Mouse (Mus musculus): ENCODE data around the gene Obscn.

Obscn gene

GRCm38 (mm10) chr11:58982471-58983097, 153.6 kb downstream of the Obscn start:
- DNase-seq (ENCODE audit: low spot score) = no peak

DNA sequence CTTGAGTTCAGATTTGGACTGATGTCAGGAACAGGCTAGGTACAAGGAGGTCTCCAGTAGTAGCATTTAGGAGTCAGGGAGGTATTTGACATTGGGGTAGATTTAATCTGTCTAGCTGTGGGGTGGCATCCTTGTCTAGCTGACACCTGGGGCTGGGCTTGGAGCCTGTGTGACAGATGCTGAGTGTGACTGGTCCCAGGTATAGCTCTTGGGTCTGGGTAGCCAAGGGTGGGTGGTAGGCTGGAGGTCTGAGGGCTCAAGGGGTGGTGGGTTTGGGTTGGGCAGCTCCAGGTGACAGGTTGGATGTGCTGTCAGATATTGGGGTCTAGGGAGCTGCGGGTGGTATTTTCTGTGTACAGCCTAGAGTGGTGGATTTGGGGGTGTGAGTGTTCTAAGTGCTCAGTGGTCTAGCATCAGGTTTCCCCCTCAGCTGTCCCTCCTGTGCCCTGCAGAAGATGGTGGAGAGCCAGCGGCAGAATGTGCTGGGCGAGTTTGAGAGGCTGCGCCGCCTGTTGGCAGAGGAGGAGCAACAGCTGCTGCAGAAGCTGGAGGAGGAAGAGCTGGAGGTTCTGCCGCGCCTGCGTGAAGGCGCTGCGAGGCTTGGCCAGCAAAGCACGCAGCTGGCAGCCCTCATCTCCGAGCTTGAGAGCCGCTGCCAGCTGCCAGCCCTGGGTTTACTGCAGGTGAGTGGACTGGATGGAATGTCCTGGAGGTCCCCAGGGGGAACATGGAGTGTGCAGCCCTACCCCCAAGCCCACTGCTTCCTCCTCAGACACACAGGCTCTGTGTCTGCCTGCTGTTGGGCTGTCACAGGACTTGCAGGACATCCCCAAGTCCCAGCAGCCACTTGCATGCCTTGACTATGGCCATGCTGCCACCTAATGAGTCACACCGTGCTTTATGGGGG, 154.4 kb downstream of the Obscn start:
- DNase-seq (ENCODE audit: low spot score) = peak; percentile 78

DNA sequence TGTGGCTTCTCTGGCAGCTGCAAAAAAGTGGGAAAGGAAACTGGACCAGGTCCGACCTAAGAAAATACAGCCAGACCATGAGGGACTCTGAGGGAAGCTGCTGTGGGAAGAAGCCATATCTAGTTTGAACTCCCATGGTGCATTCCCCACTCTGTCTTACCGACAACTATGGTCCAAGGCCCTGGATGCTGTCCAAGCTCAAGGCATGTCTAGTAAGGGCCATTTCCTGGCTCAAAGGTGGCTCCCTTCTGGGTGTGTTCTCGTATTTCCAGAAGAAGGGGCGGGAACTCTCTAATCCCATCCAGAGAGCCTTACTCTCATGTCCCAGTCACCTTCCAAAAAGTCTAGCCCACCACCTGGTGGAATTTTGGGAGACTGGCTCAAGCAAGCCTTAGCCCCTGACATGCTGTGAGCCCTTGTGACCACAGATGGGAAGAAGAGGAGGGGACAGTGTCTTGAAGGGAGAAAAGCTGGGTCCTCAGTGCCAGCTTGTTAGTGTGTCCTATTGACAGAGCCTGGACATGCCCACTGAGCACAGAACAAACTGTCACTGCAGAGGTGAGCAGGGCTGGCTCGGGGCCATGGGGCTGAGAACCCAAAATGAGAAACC, 155.7 kb downstream of the Obscn start:
- no peak for DNase-seq (ENCODE audit: low spot score)

- DNase-seq (ENCODE audit: low spot score) = no peak
Measured at GRCm38 (mm10) chr11:58979661-58980060, 156.5 kb downstream of the Obscn start.

DNA sequence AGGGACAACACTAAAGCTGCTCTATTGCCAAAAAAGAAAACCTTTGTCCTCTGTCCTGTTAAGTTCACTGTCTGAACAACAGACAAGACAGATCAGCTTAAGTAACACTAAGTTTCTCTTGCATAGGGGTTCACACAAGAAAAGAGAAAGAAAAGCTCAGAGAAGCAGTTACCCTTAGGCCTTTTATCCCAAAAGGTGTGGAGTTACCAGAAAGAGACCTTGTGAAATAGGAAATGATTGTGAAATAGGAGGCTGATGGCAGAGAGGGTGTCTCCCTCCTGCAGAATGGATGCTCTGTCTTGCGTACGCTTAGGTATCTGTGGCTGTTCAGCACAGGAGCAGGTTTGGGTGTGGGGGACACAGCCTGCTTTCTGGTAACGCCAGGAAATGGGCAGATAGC, 157.0 kb downstream of the Obscn start:
- DNase-seq (ENCODE audit: low spot score) = no peak

DNA sequence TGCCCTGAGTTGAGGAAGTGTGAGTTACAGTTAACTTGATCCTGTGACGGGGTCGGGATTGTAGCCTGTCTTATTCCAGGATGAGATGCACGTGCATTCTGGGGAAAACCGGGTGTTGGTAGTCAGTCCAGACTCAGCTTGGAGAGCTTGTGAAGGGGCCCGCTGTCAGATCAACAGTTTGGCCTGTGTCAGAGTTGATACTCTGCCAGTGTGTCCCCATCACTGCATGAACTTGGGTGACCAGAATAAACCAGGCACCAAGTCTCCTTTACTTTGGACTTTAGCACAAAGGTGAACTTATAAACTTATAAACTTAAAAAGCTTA, 157.5 kb downstream of the Obscn start:
- no peak for DNase-seq (ENCODE audit: low spot score)

GRCm38 (mm10) chr11:58978027-58978705, 158.0 kb downstream of the Obscn start, which contains the start of gene Trim11:
Gene Trim11, plus strand, starts transcription at chr11:58978093.
- DNase-seq (ENCODE audit: low spot score) = peak; percentile 80

DNA sequence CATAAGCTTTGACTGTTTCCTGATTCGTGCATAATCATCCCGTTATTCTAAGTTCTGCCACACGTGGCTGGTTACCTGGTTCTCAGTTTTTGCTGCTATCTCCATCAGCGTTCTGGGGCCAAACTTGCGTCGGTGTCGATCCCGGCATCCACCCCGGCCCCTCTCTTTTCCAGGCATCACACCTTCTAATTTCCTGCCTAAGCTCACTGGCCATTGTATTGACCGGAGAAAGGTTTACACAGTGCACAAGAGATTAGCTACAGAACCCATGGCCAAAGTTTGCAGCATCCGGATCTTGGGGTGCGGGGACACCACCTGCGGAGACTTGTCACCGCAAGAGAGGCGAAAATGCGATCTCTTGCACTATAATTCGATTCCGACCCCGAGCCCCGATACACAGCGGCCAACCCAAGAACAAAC, 158.6 kb downstream of the Obscn start:
- no peak for DNase-seq (ENCODE audit: low spot score)

DNA sequence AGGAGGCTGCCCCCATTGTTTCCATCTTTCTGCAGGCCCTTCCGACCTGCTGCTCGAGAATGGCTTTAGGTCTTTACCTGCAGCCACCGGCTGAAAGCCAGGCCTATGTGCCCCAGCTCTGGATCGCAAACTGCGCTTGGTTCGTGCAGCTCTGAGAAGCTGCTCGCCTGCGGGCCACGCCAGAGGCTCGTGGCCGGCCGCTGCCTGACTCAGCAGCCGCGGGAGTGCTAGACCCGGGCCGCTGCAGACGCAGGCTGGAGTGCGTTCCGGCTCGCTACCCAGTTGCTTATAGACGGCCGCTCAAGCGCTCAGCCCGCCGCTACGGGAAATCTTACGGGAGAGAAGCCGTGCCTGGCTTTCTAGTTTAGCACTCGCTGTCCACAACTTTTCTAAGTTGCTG, 159.1 kb downstream of the Obscn start:
- no peak for DNase-seq (ENCODE audit: low spot score)

DNA sequence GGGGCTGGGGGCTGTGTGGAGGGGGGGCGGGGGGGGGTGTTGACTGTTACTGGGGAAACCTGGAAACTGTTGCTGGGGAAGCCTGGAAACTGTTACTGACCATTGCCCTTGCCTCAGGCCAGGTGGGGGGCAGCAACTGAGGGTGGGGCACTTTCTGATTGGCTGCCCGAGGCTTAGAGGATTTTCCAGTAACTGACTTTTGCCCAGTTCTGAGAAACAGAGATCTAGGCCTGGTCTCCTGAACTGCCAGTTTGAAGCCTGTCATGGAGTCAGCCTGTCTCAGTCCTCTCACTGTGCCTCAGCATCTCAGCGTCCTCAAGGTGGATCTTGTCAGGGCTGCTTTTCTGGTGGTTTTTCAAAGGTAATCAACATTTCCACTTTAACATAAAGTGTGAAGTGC, 161.8 kb downstream of the Obscn start:
- DNase-seq (ENCODE audit: low spot score) = no peak

- no peak for DNase-seq (ENCODE audit: low spot score)
Measured at GRCm38 (mm10) chr11:58971796-58972195, 164.4 kb downstream of the Obscn start.

GRCm38 (mm10) chr11:58970831-58971530, 165.2 kb downstream of the Obscn start:
- no peak for DNase-seq (ENCODE audit: low spot score)

DNA sequence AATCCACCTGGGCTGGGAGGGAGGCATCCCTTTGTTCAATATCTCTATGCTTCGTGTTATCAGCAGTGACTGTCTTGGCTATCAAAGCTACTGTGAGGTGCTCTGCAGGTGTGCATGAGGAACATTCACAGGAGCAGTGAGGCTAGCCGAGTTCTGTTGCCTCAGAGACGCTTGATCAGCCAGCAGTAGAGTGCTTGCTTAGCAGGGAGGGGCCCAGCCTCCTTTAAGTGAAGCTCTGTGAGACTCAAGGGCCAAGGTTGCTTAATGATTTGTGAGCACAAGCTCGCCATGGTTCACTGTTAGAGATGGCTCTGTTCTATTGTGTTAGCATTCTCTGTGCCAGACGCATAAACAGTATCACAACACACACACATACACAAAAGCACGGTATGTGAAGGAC, 166.5 kb downstream of the Obscn start:
- no peak for DNase-seq (ENCODE audit: low spot score)

GRCm38 (mm10) chr11:58969027-58969426, 167.2 kb downstream of the Obscn start:
- DNase-seq (ENCODE audit: low spot score) = no peak

DNA sequence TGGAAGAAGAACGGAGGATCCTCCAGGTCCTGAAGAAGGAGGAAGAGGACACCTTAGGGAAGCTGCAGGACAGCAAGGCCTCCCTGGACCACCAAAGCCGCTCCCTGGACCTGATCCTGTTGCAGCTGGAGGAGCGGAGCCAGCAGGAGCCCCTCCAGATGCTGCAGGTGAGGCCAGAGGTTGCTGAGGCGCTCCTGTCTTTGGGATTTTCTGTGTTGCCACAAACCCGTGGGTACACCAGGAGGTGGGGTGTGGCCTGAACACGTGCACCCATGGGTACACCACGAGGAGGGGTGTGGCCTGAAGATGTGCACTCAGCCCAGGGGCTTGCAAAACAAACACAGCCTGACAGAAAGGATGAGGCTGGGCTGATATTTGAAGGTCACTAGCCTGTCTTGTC, 167.7 kb downstream of the Obscn start:
- DNase-seq (ENCODE audit: low spot score) = no peak

DNA sequence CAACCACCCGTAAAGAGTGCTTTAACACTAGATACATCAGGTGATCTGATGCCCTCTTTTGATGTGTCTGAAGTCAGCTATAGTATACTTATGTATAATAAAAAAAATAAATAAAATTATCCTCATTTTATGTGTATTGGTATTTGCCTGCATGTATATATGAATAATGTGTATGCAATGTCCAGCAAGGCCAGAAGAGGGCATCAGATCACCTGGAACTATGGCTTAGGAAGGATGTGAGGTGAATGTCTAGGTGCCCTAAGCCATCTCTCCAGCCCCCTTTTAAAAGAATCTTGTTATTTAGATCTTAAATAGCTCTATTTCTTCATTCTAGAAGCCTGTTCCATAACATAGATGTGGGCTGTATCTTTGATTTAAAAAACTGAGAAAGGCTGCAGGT, 168.9 kb downstream of the Obscn start:
- peak; percentile 53 for DNase-seq (ENCODE audit: low spot score)

DNA sequence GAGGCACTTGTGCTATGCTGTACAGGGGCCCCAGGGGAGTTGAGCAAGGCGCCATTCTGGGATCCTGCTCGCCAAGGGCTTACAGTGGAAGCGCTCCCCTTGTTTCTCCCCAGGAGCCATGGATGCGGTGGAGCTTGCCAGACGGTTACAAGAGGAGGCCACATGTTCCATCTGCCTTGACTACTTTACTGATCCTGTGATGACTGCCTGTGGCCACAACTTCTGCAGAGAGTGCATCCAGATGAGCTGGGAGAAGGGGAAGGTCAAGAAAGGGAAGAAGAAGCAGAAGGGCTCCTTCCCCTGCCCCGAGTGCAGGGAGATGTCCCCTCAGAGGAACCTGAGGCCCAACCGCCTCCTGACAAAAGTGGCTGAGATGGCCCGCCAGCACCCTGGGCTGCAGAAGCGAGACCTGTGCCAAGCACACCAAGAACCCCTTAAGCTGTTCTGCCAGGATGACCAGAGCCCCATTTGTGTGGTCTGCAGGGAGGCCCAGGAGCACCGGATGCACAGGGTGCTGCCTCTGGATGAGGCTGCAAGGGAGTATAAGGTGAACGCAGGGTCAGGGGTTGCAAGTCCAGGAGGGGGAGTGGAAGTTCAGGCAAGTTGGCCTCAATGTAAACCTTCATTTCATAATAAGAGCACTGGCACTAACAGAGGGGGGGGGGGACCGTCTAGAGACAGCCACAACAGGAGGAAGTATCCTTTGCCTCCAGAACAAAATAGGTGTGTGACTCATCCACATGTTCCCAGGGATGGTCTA, 171.0 kb downstream of the Obscn start:
- DNase-seq (ENCODE audit: low spot score) = no peak

DNA sequence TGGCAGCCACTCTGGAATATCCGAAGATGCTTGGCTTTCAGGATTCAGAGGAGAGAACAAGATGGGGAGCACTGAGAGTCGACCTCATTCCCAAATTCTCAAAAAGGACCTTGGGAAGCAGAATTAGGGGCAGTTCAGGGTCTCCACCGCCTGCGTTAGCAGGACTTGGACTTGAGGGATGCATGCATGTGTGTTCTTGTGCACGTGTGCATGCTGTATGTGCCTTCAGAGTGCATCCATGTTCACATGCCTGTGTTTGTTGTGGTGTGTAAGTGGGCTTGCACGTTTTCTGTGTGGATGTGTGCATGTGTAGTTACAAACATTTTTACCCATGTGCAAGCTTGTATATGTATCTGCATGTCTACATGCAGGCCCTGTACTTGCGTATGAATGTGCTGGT, 172.0 kb downstream of the Obscn start:
- no peak for DNase-seq (ENCODE audit: low spot score)

- peak; percentile 27 for DNase-seq (ENCODE audit: low spot score)
Measured at GRCm38 (mm10) chr11:58963543-58963942, 172.7 kb downstream of the Obscn start.

GRCm38 (mm10) chr11:58961364-58962177, 174.6 kb downstream of the Obscn start:
- DNase-seq (ENCODE audit: low spot score) = no peak
